Mouse (Mus musculus) G1E (cell line): ENCODE data around the gene Traip. TPM values are rescaled to one million over a fixed set of nuclear protein-coding genes. Genes with fewer than 3 reads are reported as not detected.

Experiments used
- ATAC-seq: 2 replicates; pipeline ENCODE4 v1.8.0; 2016; ENCODE audit warnings: mild to moderate bottlenecking; ENCODE audit not compliant: insufficient number of reproducible peaks, poor library complexity, low FRiP score, severe bottlenecking; ENCODE audit errors: extremely low read depth
- DNase-seq: peaks from one replicate; pipeline ENCODE4 v3.0.0; 2012; ENCODE audit warnings: low spot score
- H3K27me3 ChIP-seq: 2 replicates; pipeline ENCODE4 v1.6.1; 2012; ENCODE audit warnings: mild to moderate bottlenecking, low read length, inconsistent platforms; ENCODE audit not compliant: insufficient read depth
- H3K36me3 ChIP-seq: replicated peaks from 2 replicates; pipeline ENCODE3; 2012; ENCODE audit warnings: mild to moderate bottlenecking, inconsistent platforms
- H3K4me1 ChIP-seq: 2 replicates; pipeline ENCODE4 v1.6.1; 2012; ENCODE audit warnings: low read depth, low read length, inconsistent platforms, mixed read lengths; ENCODE audit not compliant: insufficient read depth
- H3K4me3 ChIP-seq: 2 replicates; pipeline ENCODE4 v1.5.1; 2012; ENCODE audit warnings: low read depth, mild to moderate bottlenecking, inconsistent platforms, low read length, moderate library complexity, mixed read lengths
- H3K9me3 ChIP-seq: replicated peaks from 2 replicates; pipeline ENCODE4 v1.6.1; 2012; ENCODE audit warnings: inconsistent platforms
- CTCF ChIP-seq: IDR thresholded peaks from 2 replicates; pipeline ENCODE4 v1.5.1; 2012; ENCODE audit warnings: low read depth, low read length, inconsistent platforms, mixed read lengths
- GATA1 ChIP-seq: IDR thresholded peaks from 2 replicates; pipeline ENCODE4 v1.6.1; 2012; ENCODE audit warnings: borderline replicate concordance, low read length, inconsistent platforms, mixed read lengths
- GATA2 ChIP-seq: IDR thresholded peaks from 2 replicates; pipeline ENCODE4 v1.6.1; 2012; ENCODE audit warnings: low read depth, low read length, inconsistent platforms, borderline replicate concordance
- POLR2AphosphoS5 ChIP-seq: IDR thresholded peaks from 2 replicates; pipeline ENCODE4 v1.6.1; 2012; ENCODE audit warnings: low read depth, low read length, inconsistent platforms; ENCODE audit not compliant: insufficient replicate concordance
- TAL1 ChIP-seq: conservative IDR thresholded peaks from 2 replicates; pipeline ENCODE4 v1.6.1; 2012; ENCODE audit warnings: low read depth, low read length, inconsistent platforms, mixed read lengths
- polyA plus RNA-seq: library from polyadenylated mRNA; stranded (reverse); fragments of >175 nt; gene quantifications from 2 replicates; pipeline ENCODE4 v1.2.3, GENCODE M21; 2012
- total RNA-seq, 2 experiments: library from RNA; stranded (forward) in 1 of 2; stranded (reverse) in 1 of 2; fragments of 200-1000 nt in 1 of 2; fragments of >200 nt in 1 of 2; fragmentation: Nextera tagmentation in 1 of 2; gene quantifications; 2 replicates each; pipeline ENCODE4 v1.2.3; 2014 to 2017

Traip gene
- total and polyA plus RNA-seq, 3 experiments, result 10.7 to 28.7 (median 25.6) TPM

DNA sequence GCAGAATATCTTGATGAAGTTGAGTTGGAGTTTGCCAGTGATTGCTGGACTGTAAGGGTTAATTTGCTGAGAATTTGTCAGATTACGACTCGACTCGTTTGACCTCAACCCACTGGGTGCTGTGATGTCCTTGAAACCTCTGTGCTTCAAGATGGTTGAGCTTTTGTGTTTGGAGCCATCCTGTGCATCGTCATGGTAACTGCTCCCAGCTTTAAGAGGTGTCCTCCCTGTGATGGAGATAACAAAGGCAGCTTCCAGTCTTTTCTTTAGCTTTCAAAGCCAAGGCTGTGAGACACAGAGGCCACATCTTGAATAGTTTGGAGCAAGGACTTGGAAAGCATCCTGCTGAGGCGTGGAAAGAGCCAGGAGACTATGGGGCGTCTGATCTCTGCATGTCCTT, 7.2 kb downstream of the Traip start:
- ATAC-seq (no peak), DNase-seq (no peak)
- Histone ChIP-seq H3K4me3 (no peak overlapping the region), H3K36me3 (peaks cover 96% of the 10 kb centered on the region), H3K27me3 (no peaks in the 10 kb centered on the region), H3K4me1 (peaks cover 17% of the 10 kb centered on the region), H3K9me3 (no peaks in the 10 kb centered on the region)
- TF ChIP-seq CTCF (no peak), TAL1 (no peak), GATA1 (no peak), POLR2AphosphoS5 (no peak), GATA2 (no peak)

DNA sequence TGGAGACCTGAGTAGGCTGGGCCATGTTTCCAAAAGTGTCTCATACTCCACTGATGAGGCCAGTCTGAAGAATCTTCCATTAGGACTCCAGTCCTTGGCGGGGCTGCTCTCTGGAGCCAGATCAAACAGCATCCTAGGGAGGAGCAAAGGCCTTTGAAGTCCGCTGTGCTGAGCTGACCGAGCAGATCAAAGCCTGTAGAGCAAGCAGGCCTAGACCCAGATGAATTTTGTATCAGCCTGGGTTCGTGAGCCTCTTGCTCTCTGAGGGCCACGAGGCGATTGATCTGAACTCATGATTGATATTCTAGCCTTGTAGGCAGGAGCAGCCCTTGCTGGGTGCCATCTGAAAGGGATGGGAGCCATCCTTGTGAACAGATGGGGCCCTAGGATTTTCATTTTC, 10.0 kb downstream of the Traip start:
- peaks cover 100% of the 10 kb centered on the region for H3K36me3 ChIP-seq

DNA sequence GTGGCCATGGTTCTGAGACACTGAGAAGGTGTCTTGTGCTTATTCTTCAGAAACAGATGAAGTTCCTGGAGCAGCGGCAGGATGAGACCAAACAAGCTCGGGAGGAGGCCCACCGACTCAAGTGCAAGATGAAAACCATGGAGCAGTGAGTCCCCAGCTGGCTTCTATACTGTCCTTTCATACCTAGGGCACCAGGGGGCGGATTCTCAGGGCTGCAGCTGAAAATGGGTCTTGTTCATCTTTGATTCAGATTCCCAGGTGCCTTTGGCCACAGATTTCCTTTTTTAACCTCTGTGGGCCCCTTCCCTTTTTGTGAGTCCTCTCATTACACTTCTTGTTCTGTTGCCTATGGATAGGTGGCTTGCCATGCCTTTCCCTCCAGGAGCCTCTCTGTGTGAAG, 11.0 kb downstream of the Traip start:
- Histone ChIP-seq H3K27me3 (no peaks in the 10 kb centered on the region), H3K4me3 (no peak overlapping the region), H3K36me3 (peaks cover 100% of the 10 kb centered on the region), H3K4me1 (peaks cover 14% of the 10 kb centered on the region; the same call in 1 of the 2 replicates), H3K9me3 (no peaks in the 10 kb centered on the region)
- ATAC-seq (no peak), DNase-seq (no peak)
- TF ChIP-seq CTCF (no peak), GATA2 (no peak), TAL1 (no peak), POLR2AphosphoS5 (no peak), GATA1 (no peak)

More for the DNA sequence above, 10.0 kb downstream of the Traip start:
- no peak for DNase-seq
- H3K9me3 ChIP-seq, result no peaks in the 10 kb centered on the region
- no peaks in the 10 kb centered on the region for H3K27me3 ChIP-seq
- H3K4me1 ChIP-seq, result peaks cover 14% of the 10 kb centered on the region; the same call in 1 of the 2 replicates
- no peak overlapping the region for H3K4me3 ChIP-seq
- TF ChIP-seq TAL1 (no peak), GATA1 (no peak), POLR2AphosphoS5 (no peak), CTCF (no peak)
- ATAC-seq, result no peak

- ATAC-seq (no peak), DNase-seq (no peak)
- Histone ChIP-seq H3K4me3 (no peak overlapping the region), H3K27me3 (no peaks in the 10 kb centered on the region), H3K4me1 (peaks cover 14% of the 10 kb centered on the region; the same call in 1 of the 2 replicates), H3K9me3 (no peaks in the 10 kb centered on the region), H3K36me3 (peaks cover 100% of the 10 kb centered on the region)
- TF ChIP-seq CTCF, result no peak
- no peak for TF ChIP-seq GATA2
- TF ChIP-seq TAL1, result no peak
- no peak for TF ChIP-seq GATA1
- no peak for TF ChIP-seq POLR2AphosphoS5
These were observed 11.4 kb downstream of the Traip start for GRCm38 (mm10) chr9:107961351-107961762.

GRCm38 (mm10) chr9:107961881-107962280, 11.9 kb downstream of the Traip start:
- TF ChIP-seq CTCF, result no peak
- no peak for TF ChIP-seq POLR2AphosphoS5
- no peak for TF ChIP-seq TAL1
- TF ChIP-seq GATA1, result no peak
- no peak for TF ChIP-seq GATA2

GRCm38 (mm10) chr9:107962916-107963315, 13.0 kb downstream of the Traip start:
- no peak for TF ChIP-seq GATA2
- TF ChIP-seq CTCF, result no peak
- no peak for TF ChIP-seq TAL1
- no peak for TF ChIP-seq GATA1
- TF ChIP-seq POLR2AphosphoS5, result no peak
- H3K4me1 ChIP-seq, result peaks cover 14% of the 10 kb centered on the region; the same call in 1 of the 2 replicates
- DNase-seq, result no peak
- no peak overlapping the region for H3K4me3 ChIP-seq
- H3K36me3 ChIP-seq, result peaks cover 99% of the 10 kb centered on the region
- H3K27me3 ChIP-seq, result no peaks in the 10 kb centered on the region
- no peaks in the 10 kb centered on the region for H3K9me3 ChIP-seq
- no peak for ATAC-seq

More at GRCm38 (mm10) chr9:107961881-107962280, 11.9 kb downstream of the Traip start:
- Histone ChIP-seq H3K4me1 (peaks cover 14% of the 10 kb centered on the region; the same call in 1 of the 2 replicates), H3K4me3 (no peak overlapping the region), H3K27me3 (no peaks in the 10 kb centered on the region), H3K36me3 (peaks cover 100% of the 10 kb centered on the region), H3K9me3 (no peaks in the 10 kb centered on the region)
- no peak for ATAC-seq
- DNase-seq, result no peak
